Mouse (Mus musculus) urinary bladder, adult 18-20 months (tissue): Measurements from ENCODE around the gene Mettl13.

ENCODE experiments used
- DNase-seq, 2 experiments: peaks; one replicate each; pipeline ENCODE4 v3.0.0; 2022; ENCODE audit warnings: low spot score in 2 of 2, mixed read lengths in 2 of 2

Gene Mettl13

DNA sequence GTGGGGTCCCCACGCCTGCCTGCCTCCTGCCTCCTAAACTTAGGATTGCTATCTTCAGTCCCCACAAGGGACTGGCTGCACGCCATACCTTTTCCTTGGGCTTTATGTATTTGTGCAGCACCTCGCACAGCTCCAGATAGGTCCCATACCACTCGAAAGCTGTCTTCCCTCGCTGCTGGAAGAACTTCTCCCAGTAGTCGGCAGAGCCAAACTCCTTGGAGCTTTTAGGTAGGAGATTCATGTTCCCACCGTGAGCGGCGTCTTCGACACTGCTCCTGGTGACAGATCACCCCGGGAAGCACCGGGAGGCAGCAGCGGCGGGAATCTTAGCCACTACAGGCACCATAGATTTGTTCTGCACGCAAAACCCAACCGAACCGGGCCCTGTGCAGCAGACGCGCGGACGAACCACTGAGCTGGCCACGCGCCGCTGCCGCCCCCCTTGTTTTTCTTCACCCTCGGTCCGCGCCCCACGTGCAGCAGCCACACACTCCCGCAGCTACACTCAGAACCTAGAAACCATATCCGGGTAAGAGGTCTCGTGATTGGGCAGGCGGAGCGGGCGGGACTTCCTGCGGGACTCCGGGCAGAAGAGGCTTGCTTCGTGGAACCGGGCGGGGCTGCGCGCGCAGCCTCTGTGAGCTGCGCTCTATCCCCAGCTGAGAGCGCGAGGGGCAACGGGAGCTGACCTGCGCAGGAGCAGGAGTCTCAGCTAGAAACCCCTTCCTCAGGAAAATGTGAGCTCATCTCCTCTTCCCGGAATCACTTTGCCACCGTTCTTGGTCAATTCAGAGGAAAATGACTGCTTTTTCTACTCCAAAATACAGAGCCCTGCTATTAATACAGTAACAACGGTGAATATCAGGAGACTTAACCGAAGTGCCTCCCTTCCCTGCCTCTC is at the start of gene Mettl13:
TSS of gene Mettl13 (minus strand) at position 536 of the 901 bp plus-strand sequence.
- peak; percentile 71 to 86 for DNase-seq

DNA sequence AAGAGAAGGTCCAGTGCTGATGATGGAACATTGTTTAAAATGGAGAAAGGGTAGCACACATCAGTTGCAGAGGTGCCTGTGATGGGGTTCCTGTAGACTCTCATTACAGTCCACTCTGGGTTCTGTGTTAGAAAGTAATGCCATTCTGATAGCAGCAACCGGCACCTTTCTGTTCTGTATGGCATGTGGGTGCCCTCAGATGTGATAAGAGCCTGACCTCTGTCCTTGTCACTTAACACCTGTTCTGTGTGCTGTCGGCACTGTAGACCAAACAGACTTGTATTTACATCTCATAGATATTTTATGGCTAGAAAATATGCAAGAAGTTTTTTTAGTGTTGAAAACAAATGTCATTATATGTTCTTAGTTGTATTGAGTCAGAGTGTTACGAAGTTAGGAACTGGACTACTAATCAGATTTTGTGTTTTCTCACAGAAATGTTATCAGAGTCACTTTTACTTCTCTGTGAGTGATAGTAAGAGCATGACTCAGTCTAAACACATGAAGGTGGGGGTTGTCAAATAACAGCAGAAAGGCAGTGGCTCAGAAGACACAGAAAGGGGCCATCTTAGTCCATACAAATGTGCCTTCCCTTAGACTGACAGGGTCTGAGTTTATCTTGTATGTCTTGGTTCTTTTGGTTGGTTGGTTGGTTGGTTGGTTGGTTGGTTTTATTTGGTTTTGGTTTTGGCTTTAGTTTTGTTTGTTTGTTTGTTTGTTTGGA is 49.2 kb upstream of the Mettl13 start:
- DNase-seq: no peak

DNA sequence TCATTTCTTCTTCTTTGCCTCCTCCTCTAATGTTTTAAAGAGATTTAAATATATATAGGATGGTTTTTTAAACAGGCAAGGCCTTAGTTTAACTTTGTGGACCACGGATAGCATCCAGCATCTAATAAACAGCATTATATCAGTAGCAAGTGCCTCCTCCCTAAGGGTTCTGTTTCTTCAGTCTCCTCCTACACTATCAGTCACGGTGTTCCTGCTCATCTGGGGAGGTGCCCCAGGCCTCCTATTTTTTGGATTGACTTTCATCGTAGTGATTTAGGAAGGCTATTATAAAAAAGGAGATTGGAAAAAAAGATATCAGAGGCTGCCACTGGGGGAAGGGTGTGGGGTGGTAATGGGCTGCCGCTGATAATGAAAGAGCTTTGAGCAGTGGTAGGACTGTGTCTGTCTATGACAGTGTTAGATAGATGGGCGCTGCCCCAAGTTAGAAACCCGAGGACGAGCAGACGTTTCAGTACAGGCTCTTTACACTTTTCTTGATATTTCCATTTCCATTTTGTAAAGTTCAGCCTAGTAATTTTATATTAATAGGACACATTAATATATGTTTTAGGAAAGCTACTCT is 42.2 kb upstream of the Mettl13 start:
- DNase-seq: no peak

DNA sequence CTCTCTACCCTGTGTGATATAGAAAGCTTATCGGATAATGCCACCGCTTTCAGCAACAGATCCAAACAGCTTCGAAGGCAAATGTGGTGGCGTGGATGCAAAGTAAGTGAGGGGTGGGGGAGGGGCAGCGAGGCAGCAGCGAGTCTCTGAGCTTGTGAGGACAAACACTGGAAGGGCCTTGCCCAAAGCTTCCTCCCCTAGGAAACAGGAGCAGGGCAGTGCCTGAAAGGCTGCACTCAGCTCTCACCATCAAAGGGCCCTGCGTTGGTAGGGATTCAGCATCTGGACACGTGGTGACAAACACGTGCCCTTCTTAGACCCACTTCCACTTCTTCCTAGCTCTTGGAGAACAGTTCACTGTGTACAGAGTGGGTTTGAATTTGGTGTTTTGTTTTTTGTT is 41.1 kb upstream of the Mettl13 start:
- no peak for DNase-seq

DNA sequence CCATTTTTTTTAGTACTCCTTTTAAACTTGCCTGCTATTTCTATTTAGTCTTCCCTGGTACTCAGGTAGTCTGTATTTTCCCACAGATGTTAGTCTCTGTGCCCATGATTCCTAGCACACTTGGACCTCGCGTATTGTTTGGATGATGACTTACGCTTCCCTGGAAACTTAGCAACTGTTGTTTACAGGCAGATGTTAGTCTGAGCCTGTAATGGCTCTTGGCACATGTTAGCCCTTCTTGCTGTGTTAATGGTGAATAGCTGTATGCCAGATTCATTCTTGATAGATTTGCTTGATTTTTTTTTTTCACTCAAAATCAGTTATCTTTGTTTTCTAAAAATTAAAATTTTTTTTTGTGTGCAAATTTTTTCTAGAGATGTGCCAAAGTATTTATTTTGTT is 40.3 kb upstream of the Mettl13 start:
- DNase-seq: no peak

DNA sequence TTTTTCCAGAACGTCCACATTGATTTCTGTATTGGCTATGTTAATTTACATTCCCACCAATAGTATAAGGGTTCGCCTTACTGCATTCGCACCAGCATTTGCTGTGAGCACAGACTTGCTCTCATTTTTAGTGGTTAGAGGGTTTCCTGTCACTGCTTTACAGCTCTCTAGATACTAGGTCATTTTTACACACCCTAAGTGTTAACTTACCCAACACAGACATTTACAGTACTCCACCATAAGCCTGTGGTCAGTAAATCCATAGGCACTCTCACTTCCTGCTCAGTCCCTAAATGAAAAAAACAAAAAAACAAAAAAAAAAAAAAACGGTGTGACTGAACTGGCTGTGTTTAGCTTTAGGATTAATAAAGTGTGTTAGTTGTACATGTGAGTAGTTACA is 37.9 kb upstream of the Mettl13 start:
- no peak for DNase-seq

DNA sequence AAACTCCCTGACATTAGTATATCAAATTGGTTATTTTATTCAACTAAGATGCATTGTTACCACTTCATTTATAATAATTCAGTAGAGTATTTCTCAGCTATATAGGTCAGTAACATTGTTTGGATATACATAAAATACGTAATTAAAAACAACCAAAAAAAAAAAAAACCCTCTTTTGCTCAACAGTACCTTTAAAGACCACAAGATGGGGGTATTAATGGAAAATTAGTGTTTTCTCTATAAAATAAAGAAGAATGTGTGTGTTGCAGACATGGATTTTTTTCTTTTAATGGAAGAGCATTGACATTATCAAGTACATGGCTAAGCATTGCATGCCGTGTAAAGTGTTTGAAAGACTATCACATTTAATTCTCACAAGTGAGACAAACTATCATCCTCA is 34.5 kb upstream of the Mettl13 start:
- no peak for DNase-seq

DNA sequence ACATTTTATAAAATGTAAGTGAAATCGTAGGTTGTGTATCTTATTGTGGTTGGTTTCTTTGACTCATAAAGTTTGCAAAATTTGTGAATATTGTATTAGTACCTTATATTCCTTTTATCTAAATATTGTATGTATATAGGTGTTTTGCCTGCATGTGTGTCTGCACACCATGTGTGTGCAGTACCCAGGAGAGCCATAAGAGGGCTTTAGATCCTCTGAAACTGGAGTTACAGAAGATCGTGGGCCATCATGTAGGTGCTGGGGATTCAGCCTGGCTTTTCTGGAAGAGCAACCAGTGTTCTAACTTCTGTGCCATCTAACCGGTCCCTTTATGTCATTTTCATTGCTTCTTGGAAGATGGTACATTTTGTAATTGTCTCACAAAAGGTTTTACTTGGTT is 26.7 kb upstream of the Mettl13 start:
- DNase-seq: no peak

DNA sequence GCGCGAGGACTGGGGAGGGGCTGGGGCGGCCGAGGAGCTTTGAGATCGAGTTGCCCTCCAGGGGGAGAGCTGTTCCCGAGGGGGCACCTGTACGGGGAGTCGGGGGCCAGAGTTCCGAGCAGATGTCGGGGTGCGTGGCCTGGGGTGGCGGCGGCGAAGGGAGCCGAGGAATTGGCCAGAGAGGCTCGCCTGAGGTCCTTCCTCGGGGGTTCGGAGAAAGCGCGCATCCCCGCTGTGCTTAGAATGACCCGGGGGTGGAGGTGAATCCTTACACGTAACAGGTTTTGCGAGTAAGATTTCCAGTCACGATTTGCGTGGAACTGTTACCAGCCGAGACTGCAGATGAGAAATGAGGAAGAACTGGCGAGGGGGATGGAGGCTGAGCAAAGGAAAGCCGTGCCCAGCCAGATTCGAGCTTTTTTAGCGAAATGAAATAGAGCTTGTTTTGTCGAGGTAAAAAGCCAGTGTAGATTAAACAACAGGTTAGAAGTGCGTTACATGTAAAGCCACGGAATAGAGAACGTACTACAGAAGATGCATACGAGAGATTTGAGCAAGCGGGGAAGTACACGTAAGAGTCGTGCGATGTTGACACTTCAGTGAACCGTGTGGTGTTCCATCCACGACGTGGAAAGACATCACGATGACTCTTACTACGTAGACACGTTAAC is 22.7 kb upstream of the Mettl13 start:
- no peak for DNase-seq

DNA sequence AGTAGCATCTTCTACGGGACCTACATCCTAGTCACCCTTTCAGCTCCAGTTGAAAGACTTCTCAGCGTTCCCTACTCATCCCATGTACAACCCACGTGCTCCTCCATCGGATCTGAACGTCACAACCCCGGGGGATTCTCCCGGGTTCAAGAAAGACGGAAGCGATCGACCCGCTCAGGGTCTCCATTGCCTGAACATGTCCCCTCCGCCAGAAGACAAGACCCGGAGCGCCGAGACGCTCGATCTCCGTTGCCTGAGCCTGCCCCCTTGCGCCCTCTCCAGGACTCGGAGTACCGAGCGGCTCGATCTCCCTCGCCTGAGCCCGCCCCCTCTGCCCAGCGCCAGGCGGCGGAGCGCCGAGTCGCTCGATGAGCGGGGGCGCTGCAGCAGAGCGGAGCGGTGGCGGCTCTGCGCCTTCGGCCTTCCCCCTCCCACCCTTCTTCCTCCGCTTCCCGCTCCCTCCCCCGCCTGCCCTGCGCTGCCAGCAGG is 22.0 kb upstream of the Mettl13 start, which contains the start of gene Vamp4:
TSS of gene Vamp4 (plus strand) at position 256 of the 489 bp plus-strand sequence.
- peak; percentile 89 to 90 for DNase-seq

DNA sequence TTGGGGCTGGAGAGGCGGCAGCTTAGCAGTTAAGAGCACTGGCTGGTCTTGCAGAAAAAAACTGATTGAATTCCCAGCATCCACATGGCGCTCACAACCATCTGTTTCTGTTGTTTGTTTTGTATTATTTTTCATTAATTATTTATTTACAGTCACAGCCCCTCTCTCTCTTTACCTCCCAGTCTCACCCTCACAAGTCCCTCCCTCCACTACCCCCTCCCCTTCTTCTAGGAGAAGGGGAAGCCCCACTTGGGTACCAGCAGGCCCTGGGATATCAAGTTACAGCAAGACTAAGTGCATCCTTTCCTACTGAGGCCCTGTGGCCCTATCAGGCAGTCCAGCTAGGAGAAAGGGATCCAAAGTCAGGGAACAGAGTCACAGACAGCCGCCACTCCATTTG is 19.0 kb upstream of the Mettl13 start:
- DNase-seq: no peak

DNA sequence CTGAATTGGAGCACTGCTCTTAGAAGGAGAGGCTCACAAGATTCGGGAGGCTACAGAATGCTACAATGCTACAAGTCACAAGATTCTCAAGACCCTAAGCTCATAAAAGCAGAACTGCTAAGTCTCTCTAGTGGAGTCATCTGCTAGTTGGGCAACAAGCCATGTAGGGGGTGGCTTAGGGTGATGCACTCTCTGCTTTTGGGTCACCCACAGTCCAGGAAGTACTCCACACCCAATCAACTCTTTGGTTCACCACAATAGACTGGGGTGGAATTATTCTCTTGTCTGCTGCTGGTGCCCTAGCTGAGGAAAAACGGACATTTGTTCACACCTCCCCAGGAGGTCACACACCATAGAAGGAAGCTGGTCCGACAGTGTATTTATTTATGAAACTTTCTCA is 16.6 kb upstream of the Mettl13 start:
- no peak for DNase-seq

DNA sequence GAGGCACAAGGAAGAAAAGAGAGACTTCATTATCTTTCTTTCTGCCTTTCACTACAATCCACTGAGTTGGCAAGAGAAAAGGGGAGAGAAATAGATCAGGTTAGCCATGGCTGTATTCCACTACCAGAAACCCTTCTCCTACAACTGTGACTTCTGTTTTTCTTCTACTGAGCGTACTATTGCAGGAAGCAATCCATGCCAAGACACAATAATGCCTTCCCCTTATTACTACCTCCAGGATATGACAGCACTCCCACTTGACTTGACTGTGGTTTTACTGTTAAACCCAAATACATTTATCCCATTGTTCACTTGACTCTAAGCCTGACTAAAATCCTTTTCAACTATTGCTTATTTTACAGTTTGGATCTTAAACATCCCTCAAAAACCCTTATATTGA is 14.9 kb upstream of the Mettl13 start:
- no peak for DNase-seq

DNA sequence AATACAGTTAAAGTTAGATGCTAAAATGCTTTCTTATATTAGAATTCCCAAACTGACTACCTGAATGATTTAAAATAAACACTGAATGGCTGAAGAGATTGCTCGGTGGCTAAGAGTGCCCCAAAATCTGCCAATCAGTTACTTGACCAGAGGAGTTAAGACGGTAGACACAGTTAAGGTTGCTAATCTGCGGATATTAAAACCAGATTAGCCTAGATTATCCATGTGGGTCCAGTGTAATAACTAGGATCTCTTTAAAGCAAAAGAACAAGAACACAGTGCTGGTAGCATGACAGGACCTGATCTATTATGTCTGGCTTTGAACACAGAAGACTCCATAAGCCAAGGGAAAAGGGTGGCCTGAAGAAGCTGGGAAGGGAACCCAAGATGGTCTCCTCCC is 5.8 kb upstream of the Mettl13 start:
- no peak for DNase-seq

DNA sequence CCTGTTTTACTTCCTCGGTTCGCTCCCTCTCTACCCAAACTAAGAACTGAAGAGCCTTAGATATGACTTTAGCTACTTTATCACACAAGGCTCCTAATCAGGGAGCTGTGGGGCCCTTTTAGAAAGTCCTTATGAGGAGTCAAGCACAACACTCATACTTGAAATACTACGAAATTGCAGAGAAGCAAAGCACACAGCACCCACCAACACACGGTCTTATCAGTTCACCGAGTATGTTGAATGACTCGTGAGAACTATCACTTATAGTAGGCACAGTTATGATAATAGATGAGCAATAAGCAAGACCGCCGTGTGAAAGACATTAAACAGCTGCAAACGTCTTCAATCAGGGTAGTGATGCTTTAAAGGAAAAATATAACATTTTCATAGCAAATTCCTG is 4.6 kb upstream of the Mettl13 start:
- no peak for DNase-seq

DNA sequence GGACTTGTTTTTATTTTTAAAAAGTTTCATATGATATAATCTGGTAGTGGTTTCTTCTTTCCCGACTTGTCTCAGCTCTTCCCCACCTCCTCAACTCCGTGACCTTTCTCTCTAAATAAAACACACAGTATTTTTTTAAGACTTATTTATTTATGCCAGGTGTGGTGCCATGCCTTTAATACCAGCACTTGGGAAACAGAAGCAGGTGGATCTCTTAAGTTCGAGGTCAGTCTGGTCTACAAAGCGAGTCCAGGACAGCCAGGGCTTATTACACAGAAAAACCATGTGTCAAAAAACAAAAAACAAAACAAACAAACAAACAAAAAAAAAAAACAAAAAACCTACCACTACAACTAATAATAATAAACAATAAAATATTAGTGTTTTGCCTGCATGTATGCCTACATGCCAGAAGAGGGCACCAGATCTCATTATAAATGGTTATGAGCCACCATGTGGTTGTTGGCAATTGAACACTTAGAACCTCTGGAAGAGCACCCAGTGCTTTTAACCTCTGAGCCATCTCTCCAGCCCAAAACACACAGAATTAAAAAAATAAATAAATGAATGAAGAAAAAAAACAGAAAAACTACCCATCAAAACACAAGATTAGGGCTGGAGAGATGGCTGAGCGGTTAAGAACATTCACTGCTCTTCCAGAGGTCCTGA is 1.4 kb upstream of the Mettl13 start:
- no peak for DNase-seq

DNA sequence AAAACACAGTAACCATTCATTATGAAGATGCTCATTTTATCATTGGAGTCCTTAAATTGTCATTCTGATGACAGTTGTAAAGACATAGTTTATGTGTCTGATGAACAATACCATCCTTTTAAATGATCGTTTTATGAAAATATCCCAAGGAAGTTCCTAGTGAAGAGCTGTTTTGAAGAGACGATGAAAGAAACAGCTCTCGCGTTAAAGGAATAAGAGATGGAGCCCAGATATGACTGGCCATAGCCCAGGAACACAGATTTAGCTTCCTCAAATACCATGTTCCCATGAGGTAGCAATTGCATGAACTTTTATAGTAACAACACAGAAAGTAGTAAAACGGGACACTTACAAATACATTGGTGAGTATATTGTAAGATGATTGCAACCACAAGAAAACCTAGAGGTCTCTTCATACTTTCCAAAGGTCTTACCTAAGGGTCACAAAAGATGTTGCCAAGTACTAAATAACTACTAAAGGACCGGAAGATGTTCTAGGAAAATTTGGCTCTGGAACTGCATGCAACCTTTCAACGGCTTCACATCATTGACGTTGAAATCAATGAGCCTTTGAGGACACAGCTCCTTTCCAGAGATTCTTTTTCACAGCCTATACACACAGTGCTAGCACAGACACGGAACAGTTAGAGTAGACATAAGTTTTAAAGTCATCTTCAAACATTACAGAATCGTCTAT is 714 bp upstream of the Mettl13 start:
- DNase-seq: no peak

DNA sequence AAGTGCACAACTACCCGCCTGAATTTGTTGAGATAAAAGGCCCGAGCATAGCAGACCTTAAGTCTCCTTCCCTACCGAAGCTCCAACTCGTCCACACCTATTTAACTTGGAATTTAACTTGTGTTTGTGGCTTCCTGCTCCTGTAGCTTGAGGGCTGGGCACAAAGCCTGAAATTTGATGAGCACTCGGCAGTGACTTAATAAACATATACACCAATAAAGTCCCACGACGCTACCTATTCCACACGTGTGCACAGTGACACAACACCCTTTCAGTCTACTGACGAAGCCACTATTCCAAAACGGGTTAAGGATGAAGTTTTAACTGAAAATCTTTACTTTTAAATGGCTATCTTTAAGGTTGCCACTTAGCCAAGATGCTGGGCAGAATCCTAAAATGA is 744 bp downstream of the Mettl13 start:
- DNase-seq: no peak

DNA sequence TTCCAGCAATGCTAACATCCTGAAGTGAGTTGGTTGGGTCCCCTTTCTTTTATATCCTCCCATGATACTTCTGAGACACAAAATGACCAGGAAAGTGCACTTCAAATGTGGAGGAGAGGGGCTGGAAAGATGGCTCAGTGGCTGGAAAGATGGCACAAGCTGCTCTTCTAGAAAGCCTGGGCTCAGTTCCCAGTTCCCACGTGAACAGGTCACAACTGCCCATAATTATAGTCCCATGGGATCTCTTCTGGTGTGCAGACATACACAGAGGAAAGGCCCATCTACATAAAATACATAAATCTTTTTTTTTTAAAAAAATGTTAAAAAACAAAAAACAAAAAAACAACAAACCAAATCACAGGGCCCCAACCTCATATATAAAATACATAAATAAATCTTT is 5.1 kb downstream of the Mettl13 start:
- DNase-seq: no peak

DNA sequence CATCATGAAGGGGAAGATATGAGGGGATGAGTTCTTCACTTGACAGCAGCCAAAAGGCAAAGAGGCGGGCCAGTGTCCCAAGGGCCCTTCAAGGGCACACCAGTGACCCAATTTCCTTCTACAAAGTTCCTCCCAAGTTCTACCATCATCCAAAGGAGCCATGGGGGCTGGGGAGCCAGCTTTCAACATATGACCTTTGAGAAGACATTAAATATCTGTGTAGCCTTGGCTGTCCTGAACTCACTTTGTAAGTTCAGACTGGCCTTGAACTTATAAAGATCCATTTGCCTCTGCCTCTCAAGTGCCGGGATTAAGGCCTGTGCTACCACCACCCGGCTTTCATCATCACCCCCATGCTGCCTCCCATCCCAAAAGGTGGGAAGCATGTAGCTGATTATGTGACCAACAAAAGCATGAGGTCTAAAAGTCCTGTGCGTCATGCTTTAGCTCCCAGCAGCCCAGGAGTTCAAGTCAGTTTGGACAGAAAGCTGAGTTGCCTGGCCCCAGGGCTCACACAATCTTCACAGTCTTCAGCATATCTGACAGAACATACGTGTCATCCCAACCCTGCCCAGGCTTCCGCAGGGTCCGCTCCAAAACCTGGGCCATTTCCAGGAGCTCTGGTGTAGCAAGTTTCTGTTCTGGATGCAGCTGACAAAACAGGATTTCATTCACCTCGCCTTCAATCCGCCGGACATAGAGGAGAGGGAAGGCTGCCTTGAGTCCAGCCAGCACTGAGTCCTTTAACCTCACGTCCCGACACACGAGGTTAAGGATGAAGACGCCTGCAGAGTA is 14.4 kb downstream of the Mettl13 start:
- no peak for DNase-seq
